Mouse (Mus musculus): ENCODE measurements around the gene Sestd1. TPM values are rescaled to one million over a fixed set of nuclear protein-coding genes. Genes with fewer than 3 reads are reported as not detected.

The Sestd1 gene
- polyA plus RNA-seq, 1 experiment, result 38.4 TPM

DNA sequence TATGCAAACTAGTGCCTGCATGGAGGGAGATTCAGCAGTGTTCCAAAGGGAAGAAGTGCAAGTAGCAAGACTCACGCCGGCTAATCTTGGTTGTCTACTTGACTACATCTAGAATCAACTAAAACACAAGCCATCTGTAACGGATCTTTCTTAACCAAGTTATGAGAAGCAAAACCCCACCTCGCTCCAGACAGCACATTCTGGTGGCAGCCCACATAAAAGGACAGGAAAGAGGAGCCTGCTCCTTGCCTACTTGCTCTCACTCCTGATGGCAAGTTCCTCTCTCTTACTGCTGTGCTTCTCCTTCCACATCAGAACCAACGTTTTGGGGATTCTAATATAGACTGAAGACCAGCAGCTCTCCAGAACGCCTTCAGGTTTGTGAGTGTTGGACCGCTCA, 9.6 kb downstream of the Sestd1 start:
- no peak for DNase-seq
- WGBS, result 49% methylated on average over 7 of the region's 7 CpGs
- no peak overlapping the region for H3K27ac ChIP-seq (ENCODE audit: insufficient read depth, low read depth, low read length)
- peaks cover 65% of the 10 kb centered on the region for H3K4me1 ChIP-seq (ENCODE audit: control insufficient read depth, insufficient read depth, low read length)
- no peaks in the 10 kb centered on the region for H3K27me3 ChIP-seq (replicated peaks; ENCODE audit: control insufficient read depth, insufficient read depth, low read length)
- H3K4me3 ChIP-seq (ENCODE audit: insufficient read depth, low read depth, low read length), result no peak overlapping the region
- H3K36me3 ChIP-seq (ENCODE audit: control insufficient read depth, insufficient read depth, low read length), result no peaks in the 10 kb centered on the region
- TF ChIP-seq POLR2A (IDR thresholded peaks at IDR 0.05; ENCODE audit: low read depth, low read length), result no peak

DNA sequence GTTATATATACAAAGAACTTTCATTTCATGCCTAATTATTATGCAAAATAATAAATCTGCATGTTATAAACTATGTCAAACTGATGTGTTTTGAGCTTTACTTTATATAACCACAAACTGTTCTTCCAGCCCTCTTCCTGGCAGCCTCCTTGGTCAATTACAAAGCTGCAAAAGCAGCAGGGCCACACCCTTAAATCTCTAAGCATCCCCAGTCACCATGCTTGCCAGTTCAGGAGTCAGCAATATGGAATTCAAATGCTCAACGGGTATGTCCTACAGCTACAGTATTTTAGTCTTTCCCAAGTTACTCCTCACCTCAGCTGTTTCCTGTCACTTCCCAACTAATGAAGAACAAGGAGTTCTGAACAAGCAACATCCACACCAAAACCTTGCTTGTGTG, 10.3 kb downstream of the Sestd1 start:
- no peak for DNase-seq
- no peaks in the 10 kb centered on the region for H3K36me3 ChIP-seq (ENCODE audit: control insufficient read depth, insufficient read depth, low read length)
- H3K27me3 ChIP-seq (replicated peaks; ENCODE audit: control insufficient read depth, insufficient read depth, low read length), result no peaks in the 10 kb centered on the region
- 39% methylated on average over 1 of the region's 1 CpGs for WGBS
- TF ChIP-seq CTCF (conservative IDR thresholded peaks at IDR 0.05; ENCODE audit: insufficient read depth, insufficient read length, low read depth, low read length), result no peak
- TF ChIP-seq POLR2A (IDR thresholded peaks at IDR 0.05; ENCODE audit: low read depth, low read length), result no peak
- no peak overlapping the region for H3K27ac ChIP-seq (ENCODE audit: insufficient read depth, low read depth, low read length)
- H3K4me3 ChIP-seq (ENCODE audit: insufficient read depth, low read depth, low read length), result no peak overlapping the region
- peaks cover 65% of the 10 kb centered on the region for H3K4me1 ChIP-seq (ENCODE audit: control insufficient read depth, insufficient read depth, low read length)

- DNase-seq, result peak; percentile 32
- Histone ChIP-seq H3K36me3 (ENCODE audit: control insufficient read depth, insufficient read depth, low read length) (no peaks in the 10 kb centered on the region), H3K4me3 (ENCODE audit: insufficient read depth, low read depth, low read length) (no peak overlapping the region), H3K4me1 (ENCODE audit: control insufficient read depth, insufficient read depth, low read length) (peaks cover 57% of the 10 kb centered on the region), H3K27ac (ENCODE audit: insufficient read depth, low read depth, low read length) (peak overlapping the region; percentile 48), H3K27me3 (replicated peaks; ENCODE audit: control insufficient read depth, insufficient read depth, low read length) (no peaks in the 10 kb centered on the region)
- WGBS, result 44% methylated on average over 5 of the region's 5 CpGs
- no peak for TF ChIP-seq POLR2A (IDR thresholded peaks at IDR 0.05; ENCODE audit: low read depth, low read length)
- TF ChIP-seq CTCF (conservative IDR thresholded peaks at IDR 0.05; ENCODE audit: insufficient read depth, insufficient read length, low read depth, low read length), result no peak
Measured at GRCm38 (mm10) chr2:77268612-77269239, 11.7 kb downstream of the Sestd1 start.

DNA sequence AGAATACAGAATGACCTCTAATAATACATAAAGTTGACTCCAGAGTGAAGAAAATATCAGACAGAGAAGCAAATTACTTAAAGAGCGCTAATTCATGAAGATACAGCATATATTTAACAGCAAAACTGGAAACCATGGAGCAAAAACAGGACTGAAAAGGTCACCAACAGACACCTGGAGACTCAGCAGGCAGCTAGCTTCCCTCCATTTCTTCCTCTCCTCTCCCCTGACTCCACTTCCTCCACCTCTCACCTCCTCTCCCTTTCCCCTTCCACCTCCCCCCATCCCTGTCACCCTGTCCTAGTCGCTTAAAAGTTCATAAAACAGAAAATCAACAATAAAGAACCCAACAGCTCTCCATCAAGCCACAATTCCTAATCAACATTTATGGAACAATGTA, 13.5 kb downstream of the Sestd1 start:
- TF ChIP-seq POLR2A (IDR thresholded peaks at IDR 0.05; ENCODE audit: low read depth, low read length) (no peak), CTCF (conservative IDR thresholded peaks at IDR 0.05; ENCODE audit: insufficient read depth, insufficient read length, low read depth, low read length) (no peak)
- H3K4me1 ChIP-seq (ENCODE audit: control insufficient read depth, insufficient read depth, low read length), result peaks cover 53% of the 10 kb centered on the region

GRCm38 (mm10) chr2:77266011-77266410, 14.4 kb downstream of the Sestd1 start:
- H3K27ac ChIP-seq (ENCODE audit: insufficient read depth, low read depth, low read length), result peak overlapping the region; percentile 1; the same call in 1 of the 2 replicates

More for the DNA sequence above, 13.5 kb downstream of the Sestd1 start:
- H3K4me3 ChIP-seq (ENCODE audit: insufficient read depth, low read depth, low read length), result no peak overlapping the region
- no peak overlapping the region for H3K27ac ChIP-seq (ENCODE audit: insufficient read depth, low read depth, low read length)
- 78% methylated on average over 2 of the region's 2 CpGs for WGBS
- no peaks in the 10 kb centered on the region for H3K27me3 ChIP-seq (replicated peaks; ENCODE audit: control insufficient read depth, insufficient read depth, low read length)
- no peak for DNase-seq
- H3K36me3 ChIP-seq (ENCODE audit: control insufficient read depth, insufficient read depth, low read length), result no peaks in the 10 kb centered on the region

GRCm38 (mm10) chr2:77265301-77265700, 15.1 kb downstream of the Sestd1 start:
- Histone ChIP-seq H3K36me3 (ENCODE audit: control insufficient read depth, insufficient read depth, low read length) (no peaks in the 10 kb centered on the region), H3K27ac (ENCODE audit: insufficient read depth, low read depth, low read length) (no peak overlapping the region), H3K27me3 (replicated peaks; ENCODE audit: control insufficient read depth, insufficient read depth, low read length) (no peaks in the 10 kb centered on the region), H3K4me3 (ENCODE audit: insufficient read depth, low read depth, low read length) (no peak overlapping the region), H3K4me1 (ENCODE audit: control insufficient read depth, insufficient read depth, low read length) (peaks cover 39% of the 10 kb centered on the region)
- no peak for TF ChIP-seq POLR2A (IDR thresholded peaks at IDR 0.05; ENCODE audit: low read depth, low read length)
- no peak for TF ChIP-seq CTCF (conservative IDR thresholded peaks at IDR 0.05; ENCODE audit: insufficient read depth, insufficient read length, low read depth, low read length)
- 60% methylated on average over 7 of the region's 7 CpGs for WGBS
- no peak for DNase-seq

More at GRCm38 (mm10) chr2:77266011-77266410, 14.4 kb downstream of the Sestd1 start:
- Histone ChIP-seq H3K27me3 (replicated peaks; ENCODE audit: control insufficient read depth, insufficient read depth, low read length) (no peaks in the 10 kb centered on the region), H3K36me3 (ENCODE audit: control insufficient read depth, insufficient read depth, low read length) (no peaks in the 10 kb centered on the region), H3K4me1 (ENCODE audit: control insufficient read depth, insufficient read depth, low read length) (peaks cover 46% of the 10 kb centered on the region), H3K4me3 (ENCODE audit: insufficient read depth, low read depth, low read length) (no peak overlapping the region)
- DNase-seq, result peak; percentile 58
- WGBS, result 48% methylated on average over 3 of the region's 3 CpGs
- TF ChIP-seq CTCF (conservative IDR thresholded peaks at IDR 0.05; ENCODE audit: insufficient read depth, insufficient read length, low read depth, low read length), result no peak
- TF ChIP-seq POLR2A (IDR thresholded peaks at IDR 0.05; ENCODE audit: low read depth, low read length), result no peak

DNA sequence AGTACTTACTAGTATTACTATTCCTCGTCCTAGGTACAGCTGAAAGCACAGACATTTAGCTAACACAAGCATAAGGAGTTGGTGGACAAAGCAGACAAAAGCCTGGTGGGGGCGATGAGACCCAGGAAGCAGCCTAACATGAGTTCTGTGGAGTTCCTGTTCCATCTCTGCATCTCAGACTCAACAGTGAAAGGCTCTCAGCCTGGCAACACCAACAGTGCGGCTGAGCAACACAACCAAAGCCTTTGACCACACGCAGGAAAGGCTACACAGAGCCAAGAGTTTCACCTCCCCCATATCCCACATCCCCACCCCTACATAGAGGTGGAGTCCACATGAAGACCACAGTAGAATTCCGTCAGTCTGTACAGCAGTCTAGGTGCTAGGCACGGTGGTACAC, 15.8 kb downstream of the Sestd1 start:
- 74% methylated on average over 6 of the region's 6 CpGs for WGBS
- no peaks in the 10 kb centered on the region for H3K36me3 ChIP-seq (ENCODE audit: control insufficient read depth, insufficient read depth, low read length)
- no peak for DNase-seq
- peaks cover 34% of the 10 kb centered on the region for H3K4me1 ChIP-seq (ENCODE audit: control insufficient read depth, insufficient read depth, low read length)
- TF ChIP-seq CTCF (conservative IDR thresholded peaks at IDR 0.05; ENCODE audit: insufficient read depth, insufficient read length, low read depth, low read length) (no peak), POLR2A (IDR thresholded peaks at IDR 0.05; ENCODE audit: low read depth, low read length) (no peak)
- no peak overlapping the region for H3K4me3 ChIP-seq (ENCODE audit: insufficient read depth, low read depth, low read length)
- no peaks in the 10 kb centered on the region for H3K27me3 ChIP-seq (replicated peaks; ENCODE audit: control insufficient read depth, insufficient read depth, low read length)
- no peak overlapping the region for H3K27ac ChIP-seq (ENCODE audit: insufficient read depth, low read depth, low read length)
